Comparison of ENCODE assay signal across 11 mouse cellular contexts in genomic region chr14:33402331-33402730, GRCm38 (mm10). TPM values are rescaled to one million over a fixed set of nuclear protein-coding genes. Genes with fewer than 3 reads are reported as not detected.
DNase-seq lines count a peak whose midpoint lies in the region; ATAC-seq and TF ChIP-seq lines count a peak whose summit lies in the region.
"Had no signal": no experiment of that assay in that cellular context is flagged by ENCODE, and none has a peak within 500 bp of the region (broad histone marks: within the 10 kb centered on the region; RNA-seq: fewer than 3 reads in every experiment).

No protein-coding gene starts in this region.

- WGBS in hindbrain, embryonic 11.5 days: 92% methylated on average over 1 of the region's 1 CpGs

- intact Hi-C loops in gastrocnemius, adult 2 months (cut with DNase I): no loop called here

- H3K4me1 ChIP-seq in hindbrain, embryonic 11.5 days (replicated peaks; ENCODE audit: control insufficient read depth, insufficient read depth, low read length): no peaks in the 10 kb centered on the region
- H3K4me1 ChIP-seq: heart, embryonic 12.5 days; limb, embryonic 15.5 days; midbrain, embryonic 13.5 days had no signal

- H3K9me3 ChIP-seq in hindbrain, embryonic 11.5 days (ENCODE audit: control insufficient read depth, low read length): no peaks in the 10 kb centered on the region
- H3K9me3 ChIP-seq: heart, embryonic 12.5 days; limb, embryonic 15.5 days; midbrain, embryonic 13.5 days had no signal

- no peaks in the 10 kb centered on the region for H3K27me3 ChIP-seq in splenic B cell, adult 2 months (ENCODE audit: control insufficient read depth, insufficient read depth, low read length, poor library complexity, severe bottlenecking)
- no peaks in the 10 kb centered on the region for H3K27me3 ChIP-seq in hindbrain, embryonic 11.5 days (ENCODE audit: control insufficient read depth, insufficient read depth, low read length)
- H3K27me3 ChIP-seq: heart, embryonic 12.5 days; limb, embryonic 15.5 days; midbrain, embryonic 13.5 days had no signal

- ATAC-seq in hindbrain, embryonic 11.5 days (ENCODE audit: low FRiP score): no peak
- ATAC-seq: midbrain, embryonic 13.5 days had no signal

- H3K4me3 ChIP-seq in gastrocnemius, adult 2 months: no peak overlapping the region
- H3K4me3 ChIP-seq in hindbrain, embryonic 11.5 days (ENCODE audit: low read depth, low read length): no peak overlapping the region
- H3K4me3 ChIP-seq: heart, embryonic 12.5 days; limb, embryonic 15.5 days; midbrain, embryonic 13.5 days had no signal

- peak; percentile 42 for TF ChIP-seq CTCF in gastrocnemius, adult 2 months (IDR thresholded peaks at IDR 0.05)

- no peak overlapping the region for H3K4me2 ChIP-seq in hindbrain, embryonic 11.5 days (replicated peaks; ENCODE audit: low read depth, low read length)
- H3K4me2 ChIP-seq: heart, embryonic 12.5 days; limb, embryonic 15.5 days; midbrain, embryonic 13.5 days had no signal

- no peaks in the 10 kb centered on the region for H3K36me3 ChIP-seq in splenic B cell, adult 2 months (ENCODE audit: control insufficient read depth, insufficient read depth, low read length, poor library complexity, severe bottlenecking)
- H3K36me3 ChIP-seq in hindbrain, embryonic 11.5 days (ENCODE audit: control insufficient read depth, insufficient read depth, low read length): no peaks in the 10 kb centered on the region

- H3K9ac ChIP-seq in hindbrain, embryonic 11.5 days (ENCODE audit: low read depth, low read length): no peak overlapping the region
- H3K9ac ChIP-seq: heart, embryonic 12.5 days; limb, embryonic 15.5 days; midbrain, embryonic 13.5 days had no signal

- H3K27ac ChIP-seq in gastrocnemius, adult 2 months: no peak overlapping the region
- H3K27ac ChIP-seq in hindbrain, embryonic 11.5 days (ENCODE audit: low read depth, low read length): no peak overlapping the region
- H3K27ac ChIP-seq: limb, embryonic 15.5 days; midbrain, embryonic 13.5 days had no signal

- no peak for DNase-seq in gastrocnemius, adult 2 months
- no peak for DNase-seq in gastrocnemius, postnatal 4 days (ENCODE audit: low spot score in 2 of 2)
- DNase-seq in lung, postnatal 10 days: peak; percentile 2
- no peak for DNase-seq in lung, postnatal 25 days (ENCODE audit: low spot score)
- peak; percentile 18 for DNase-seq in NIH3T3 (ENCODE audit: low read depth)
- DNase-seq in splenic B cell, adult 2 months (ENCODE audit: low read depth, low spot score): peak; percentile 48
- DNase-seq in hindbrain, embryonic 11.5 days (ENCODE audit: low spot score): no peak
- DNase-seq in spleen, postnatal 14 days (ENCODE audit: low spot score in 2 of 2): no peak

RNA-seq across cellular contexts. Expression of gene Mapk8, which starts 44.6 kb away (rescaled TPM):
- 10 to 100 TPM; 28.8 to 39.0 TPM for total RNA-seq in gastrocnemius, adult 2 months (2021)
- 10 to 100 TPM; 33.2 to 39.7 TPM for total RNA-seq in gastrocnemius, postnatal 4 days (2021)
- polyA plus RNA-seq in hindbrain, embryonic 11.5 days (2014; fragmentation: Nextera tagmentation; extraction: Ambion mirVana): 26.8 and 36.0 TPM in 2 replicates

Comparison
In these comparisons a context has a peak if more than half of its experiments do, and no peak if none do; other contexts are left out.
1. DNase-seq: peak in lung, postnatal 10 days (single experiment), NIH3T3 (single experiment) and splenic B cell, adult 2 months (single experiment); none in gastrocnemius, adult 2 months (single experiment), gastrocnemius, postnatal 4 days (0 of 2), lung, postnatal 25 days (single experiment), hindbrain, embryonic 11.5 days (single experiment) and spleen, postnatal 14 days (0 of 2).